Mouse (Mus musculus) kidney, adult 2 months (tissue): ENCODE data around the gene Ankrd13b.

ENCODE experiments used
- CTCF ChIP-seq: fragments of 200-500 bp; conservative IDR thresholded peaks from 2 replicates; pipeline ENCODE4 v1.5.1; 2011; ENCODE audit warnings: low read depth, mild to moderate bottlenecking, control low read depth, low read length, moderate library complexity, mixed read lengths; ENCODE audit not compliant: insufficient read depth, insufficient read length
- POLR2A ChIP-seq: fragments of 200-500 bp; IDR thresholded peaks from one replicate; pipeline ENCODE4 v1.6.1; 2011; ENCODE audit warnings: low read depth, low read length, control low read depth

DNA sequence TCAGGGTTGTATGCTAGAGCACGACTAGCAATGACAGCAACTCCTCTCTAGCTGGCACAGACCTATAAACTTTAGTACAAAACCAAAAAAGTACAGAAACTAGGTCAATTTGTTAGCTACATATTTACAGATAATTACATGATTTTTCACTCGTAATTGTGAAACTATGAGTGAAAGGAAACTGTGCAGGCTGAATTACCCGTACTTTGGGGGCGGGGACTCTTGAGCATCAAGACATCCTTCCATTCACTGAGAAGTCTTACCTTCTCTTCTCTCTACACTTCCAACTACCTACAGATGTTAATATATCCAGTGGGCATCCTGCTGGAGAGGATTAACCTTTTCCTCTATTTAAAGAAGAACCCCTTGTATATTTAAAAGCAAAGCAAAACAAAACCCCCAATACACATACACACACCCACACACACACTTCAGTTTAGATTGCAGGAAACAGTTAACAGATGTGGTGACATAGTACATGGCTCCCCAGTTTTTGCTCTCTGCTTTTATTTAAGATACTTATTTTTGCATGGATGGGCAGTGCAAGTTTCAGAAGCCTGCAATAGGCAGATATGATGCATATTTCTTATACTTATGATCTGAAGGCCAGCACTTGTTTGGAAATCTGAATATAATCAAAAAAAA, 42.8 kb upstream of the Ankrd13b start:
- TF ChIP-seq POLR2A (no peak), CTCF (no peak)
